Mouse (Mus musculus) liver, adult 2 months (tissue): ENCODE measurements around the gene Nkpd1.

Experiments
- CTCF ChIP-seq: fragments of 200-500 bp; IDR thresholded peaks from 2 replicates; pipeline ENCODE4 v1.5.1; 2011; ENCODE audit warnings: low read depth, low read length, control low read depth
- POLR2A ChIP-seq: fragments of 200-500 bp; IDR thresholded peaks from 2 replicates; pipeline ENCODE4 v1.6.1; 2011; ENCODE audit warnings: low read length, control low read depth; ENCODE audit not compliant: insufficient read depth; ENCODE audit errors: extremely low read depth

GRCm38 (mm10) chr7:19509786-19510185 lies 7.9 kb upstream of the Nkpd1 start:
- TF ChIP-seq CTCF (no peak), POLR2A (no peak)
